Mouse (Mus musculus): ENCODE data around the gene Epn2.

Epn2 gene

DNA sequence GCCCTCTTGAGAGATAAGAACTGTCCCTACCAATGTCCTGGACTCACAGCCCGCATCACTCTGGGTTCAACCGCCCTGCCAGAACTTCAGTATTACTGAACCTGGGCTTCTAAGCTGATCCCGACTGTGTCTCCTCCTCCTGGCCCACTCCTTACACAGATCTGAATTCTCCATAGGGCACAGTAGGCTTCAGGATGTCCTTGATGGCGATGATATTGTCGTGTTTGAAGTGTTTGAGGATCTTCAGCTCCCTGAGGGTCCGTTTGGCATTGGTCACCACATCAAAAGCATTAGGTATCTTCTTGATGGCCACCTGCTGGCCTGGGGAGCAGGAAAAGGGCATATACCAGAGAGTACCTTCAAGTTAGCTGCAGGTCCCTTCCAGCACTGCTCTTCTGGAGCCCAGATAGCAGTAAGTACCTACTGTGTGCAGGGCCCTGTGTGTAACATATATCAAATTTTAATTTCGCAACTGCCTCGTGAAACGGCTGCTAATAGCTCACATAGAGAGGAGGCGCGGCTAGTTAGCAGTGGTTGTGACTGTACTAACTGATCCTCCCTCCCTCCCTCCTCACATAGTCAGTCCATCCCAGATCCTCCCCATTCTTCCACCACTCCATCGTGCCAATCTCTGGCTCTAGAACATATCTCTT lies 86.6 kb downstream of the Epn2 start:
- in situ Hi-C loops (cut with MboI, MseI) = no loop called here

DNA sequence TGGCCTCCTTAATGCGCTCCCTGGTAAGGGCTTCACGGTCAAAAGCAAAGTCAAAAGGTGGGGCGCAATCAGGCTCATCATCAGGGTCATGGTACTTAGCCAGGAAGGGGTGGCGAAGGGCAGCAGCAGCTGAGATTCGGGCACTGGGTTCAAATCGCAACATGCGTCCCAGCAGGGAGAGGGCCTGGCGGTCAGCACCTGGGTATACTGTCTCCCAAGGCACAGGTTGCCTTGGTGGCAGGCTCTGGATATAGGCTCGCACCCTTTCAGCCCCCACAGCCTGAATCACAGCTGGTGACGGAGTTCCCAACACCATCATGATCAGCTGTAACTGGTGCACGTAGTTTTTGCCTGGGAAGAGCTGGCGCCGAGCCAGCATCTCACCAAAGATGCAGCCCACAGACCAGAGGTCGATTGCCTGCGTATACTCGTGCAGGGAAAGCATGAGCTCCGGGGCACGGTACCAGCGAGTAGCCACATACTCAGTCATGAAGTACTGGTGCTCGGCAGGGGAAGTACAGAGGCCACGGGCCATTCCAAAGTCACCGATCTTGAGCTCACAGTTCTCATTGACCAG lies 88.5 kb downstream of the Epn2 start:
- in situ Hi-C loops (cut with MboI, MseI) = no loop called here

DNA sequence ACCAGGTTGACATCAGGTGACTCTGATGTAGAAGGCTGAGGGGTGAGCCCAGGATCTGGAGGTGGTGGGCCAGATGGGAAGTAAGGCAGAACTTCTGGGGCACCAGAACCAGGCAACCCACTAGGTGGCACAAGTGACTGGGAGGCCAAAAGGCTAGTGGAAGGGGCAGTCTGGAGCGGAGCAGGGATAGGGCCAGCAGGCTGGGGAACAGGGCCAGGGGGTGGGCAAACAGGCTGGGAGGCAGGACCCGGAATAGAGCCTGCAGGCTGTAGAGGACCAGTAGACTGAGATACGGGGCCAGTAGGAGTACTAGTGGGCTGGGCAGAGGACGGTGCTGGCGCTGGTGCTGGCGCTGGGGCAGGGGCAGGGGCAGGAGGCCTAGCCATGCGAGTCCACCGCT lies 89.6 kb downstream of the Epn2 start:
- in situ Hi-C loops (cut with MboI, MseI) = no loop called here

DNA sequence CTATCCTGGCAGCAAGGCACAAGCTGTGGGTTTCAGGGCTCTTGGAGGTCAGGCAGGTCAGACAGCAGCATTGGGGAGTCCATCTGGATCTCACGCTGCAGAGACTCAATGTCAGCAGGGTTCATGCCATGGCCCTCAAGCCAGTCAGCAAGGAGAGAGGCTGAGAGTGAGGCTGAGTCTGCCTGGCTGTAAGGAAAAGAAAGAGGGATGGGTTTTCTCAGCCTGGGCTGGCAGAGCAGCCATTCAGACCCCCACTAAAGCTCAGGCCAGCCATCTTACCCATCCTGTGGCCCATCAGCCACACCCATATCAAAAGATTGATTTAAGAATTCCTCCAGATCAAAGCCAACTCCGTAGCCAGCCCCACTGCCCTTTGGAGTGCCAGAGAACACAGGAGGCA lies 90.4 kb downstream of the Epn2 start:
- in situ Hi-C loops (cut with MboI, MseI) = no loop called here

GRCm38 (mm10) chr11:61487936-61488335 lies 91.6 kb downstream of the Epn2 start:
- in situ Hi-C loops (cut with MboI, MseI) = no loop called here

DNA sequence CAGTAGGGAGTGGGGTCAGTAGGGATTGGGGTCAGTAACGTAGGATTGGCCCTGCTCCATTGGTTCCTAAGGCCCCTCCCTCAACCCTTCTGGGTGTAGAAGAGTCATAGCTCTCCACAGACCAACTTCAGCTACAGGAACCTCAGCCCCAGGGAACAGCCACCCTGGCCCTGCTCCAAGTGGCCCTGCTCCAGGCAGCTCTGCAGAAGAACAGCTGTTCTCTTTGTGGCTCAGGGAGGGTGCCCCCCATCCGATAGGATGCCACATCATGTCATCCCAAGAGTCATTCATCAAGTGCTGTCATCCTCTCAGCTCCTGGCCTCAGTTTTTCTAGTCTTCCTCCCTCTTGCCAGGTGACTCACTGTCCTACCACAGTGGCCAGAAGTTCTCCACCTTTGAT lies 92.1 kb downstream of the Epn2 start:
- in situ Hi-C loops (cut with MboI, MseI) = no loop called here

DNA sequence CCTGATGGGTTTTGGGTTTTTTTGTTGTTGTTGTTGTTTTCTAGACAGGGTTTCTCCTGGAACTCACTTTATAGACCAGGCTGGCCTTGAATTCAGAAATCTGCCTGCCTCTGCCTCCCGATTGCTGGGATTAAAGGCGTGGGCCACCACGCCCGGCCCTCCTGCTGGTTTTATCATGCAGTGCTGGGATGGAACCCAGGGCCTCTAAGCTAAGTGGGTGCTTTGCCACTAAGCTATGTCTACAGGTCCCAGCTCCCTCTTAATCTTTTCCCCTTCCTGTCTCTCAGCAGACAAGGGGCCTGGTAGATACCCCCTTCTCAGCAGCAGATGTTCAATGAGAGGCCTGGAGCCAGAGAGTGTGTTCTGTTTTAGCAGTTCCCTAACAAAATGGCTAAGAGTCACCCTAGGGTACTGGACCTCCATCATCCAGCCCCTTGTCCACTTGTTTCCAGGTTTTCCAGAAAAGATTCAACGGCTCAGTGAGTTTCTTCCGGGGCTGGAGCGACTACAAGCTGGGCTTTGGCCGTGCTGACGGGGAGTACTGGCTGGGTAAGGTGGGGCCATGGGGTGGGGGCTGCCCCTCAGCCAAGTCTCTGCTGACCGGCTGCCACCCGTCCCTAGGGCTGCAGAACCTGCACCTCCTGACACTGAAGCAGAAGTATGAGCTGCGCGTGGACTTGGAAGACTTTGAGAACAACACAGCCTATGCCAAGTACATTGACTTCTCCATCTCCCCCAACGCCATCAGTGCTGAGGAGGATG lies 92.8 kb downstream of the Epn2 start:
- in situ Hi-C loops (cut with MboI, MseI) = no loop called here

DNA sequence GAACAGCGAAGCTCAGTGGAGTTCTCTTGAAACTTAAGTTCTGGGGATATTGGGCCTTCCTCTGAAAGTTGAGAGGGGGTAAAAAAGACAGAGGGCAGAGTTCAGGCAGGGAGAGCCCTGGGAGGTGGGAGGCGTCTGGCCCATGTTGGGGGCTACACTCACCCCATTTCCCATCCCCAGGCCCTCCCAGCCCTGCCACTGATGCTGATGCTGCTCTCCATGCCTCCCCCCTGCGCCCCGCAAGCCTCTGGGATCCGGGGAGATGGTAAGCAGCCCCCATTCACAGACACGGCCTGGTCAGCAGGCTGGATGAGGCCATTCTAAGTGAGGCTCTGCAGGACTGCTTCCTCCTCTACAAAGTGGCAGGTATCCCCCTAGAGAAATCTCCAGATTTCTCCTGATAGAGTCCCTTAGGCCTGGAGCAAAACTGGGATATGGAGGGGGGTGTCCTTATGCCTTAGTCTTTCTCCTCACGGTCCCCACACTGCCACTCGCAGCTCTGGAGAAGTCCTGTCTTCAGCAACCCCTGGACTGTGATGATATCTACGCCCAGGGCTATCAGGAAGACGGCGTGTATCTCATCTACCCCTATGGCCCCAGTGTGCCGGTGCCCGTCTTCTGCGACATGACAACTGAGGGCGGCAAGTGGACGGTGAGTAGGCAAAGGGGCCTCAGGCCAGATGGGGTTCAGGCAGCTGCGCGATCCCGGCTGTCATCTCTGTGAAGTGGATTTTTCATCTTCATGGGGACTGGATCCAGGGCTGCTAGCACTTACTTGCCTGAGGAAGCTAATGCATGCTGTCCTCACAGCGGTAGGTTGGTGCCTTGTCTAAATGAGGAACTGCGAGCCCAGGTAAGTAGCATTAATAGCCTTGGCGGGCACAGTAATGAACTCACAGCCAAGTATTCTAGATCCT lies 93.7 kb downstream of the Epn2 start:
- in situ Hi-C loops (cut with MboI, MseI) = no loop called here

GRCm38 (mm10) chr11:61484613-61485540 lies 94.6 kb downstream of the Epn2 start, which contains the start of gene Mfap4:
Gene Mfap4, plus strand, starts transcription at chr11:61485431.
- in situ Hi-C loops (cut with MboI, MseI) = no loop called here

GRCm38 (mm10) chr11:61484256-61484612 lies 95.3 kb downstream of the Epn2 start:
- in situ Hi-C loops (cut with MboI, MseI) = no loop called here

DNA sequence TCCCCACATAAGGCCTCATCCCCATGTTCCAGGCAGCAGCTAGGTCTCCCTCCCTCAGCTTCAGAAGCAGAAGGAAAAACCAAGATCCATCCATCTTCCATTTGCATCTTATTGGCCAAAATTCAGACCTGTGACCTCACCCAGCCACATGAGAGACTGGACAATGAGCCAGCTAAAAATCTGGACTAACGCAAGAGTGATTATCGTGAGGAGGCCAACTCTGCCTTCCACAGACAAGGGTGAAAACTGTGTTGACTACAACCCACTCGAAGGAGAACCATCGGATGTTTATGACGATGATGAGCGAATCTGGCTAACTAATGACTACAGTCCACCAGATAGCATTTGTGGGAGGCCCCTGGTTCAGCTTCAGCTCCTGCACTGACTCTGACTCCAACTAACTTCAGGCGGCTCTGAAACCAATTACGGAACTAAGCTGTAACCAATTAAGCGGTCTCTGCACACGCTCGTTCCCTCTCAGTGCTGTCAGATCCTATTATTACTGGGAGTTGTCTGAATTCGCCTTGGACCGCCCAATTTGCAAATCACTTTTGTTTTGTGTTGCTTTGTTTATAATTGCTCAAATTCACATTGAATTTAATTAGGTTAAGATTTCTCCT lies 96.2 kb downstream of the Epn2 start:
- in situ Hi-C loops (cut with MboI, MseI) = no loop called here

DNA sequence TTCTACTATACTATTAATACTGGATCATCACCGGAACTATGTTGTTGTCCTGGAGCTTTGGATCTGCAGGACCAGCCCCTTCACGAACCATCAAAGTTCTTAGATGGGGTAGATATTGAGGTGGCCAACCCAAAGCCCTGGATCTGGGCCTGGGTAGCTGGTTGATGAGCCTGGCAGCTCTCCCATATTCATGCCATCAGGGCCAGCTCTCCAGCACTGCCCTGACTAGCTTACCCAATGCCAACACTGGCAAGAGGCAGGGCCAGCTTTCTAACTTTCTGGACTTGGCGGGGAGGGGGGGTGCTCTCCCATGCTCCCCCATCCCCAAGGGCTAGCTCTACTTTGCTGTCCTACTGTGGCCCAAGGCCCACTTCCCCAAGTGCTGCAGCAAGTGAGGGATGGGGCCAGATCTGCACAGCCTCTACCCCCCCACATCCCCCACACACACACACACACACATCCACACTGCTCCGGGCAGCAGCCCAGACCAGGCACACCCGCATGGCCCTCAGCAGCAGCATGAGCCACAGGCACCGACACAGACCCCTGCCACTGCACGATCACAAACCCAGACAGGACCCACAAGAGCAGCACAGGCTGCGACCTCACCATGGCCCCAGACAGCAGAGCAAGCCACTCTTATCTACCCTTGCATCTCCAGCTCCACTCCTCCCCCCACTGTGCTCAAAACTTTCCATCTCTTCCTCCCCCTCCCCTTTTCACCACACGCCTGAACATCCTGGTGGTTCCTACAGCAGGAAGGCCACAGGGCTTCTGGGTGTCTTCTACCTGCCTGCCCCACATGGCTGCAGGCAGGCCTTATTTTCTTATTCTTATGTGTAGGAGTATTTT lies 98.0 kb downstream of the Epn2 start:
- in situ Hi-C loops (cut with MboI, MseI) = no loop called here

GRCm38 (mm10) chr11:61478788-61479187 lies 100.7 kb downstream of the Epn2 start:
- in situ Hi-C loops (cut with MboI, MseI) = no loop called here

DNA sequence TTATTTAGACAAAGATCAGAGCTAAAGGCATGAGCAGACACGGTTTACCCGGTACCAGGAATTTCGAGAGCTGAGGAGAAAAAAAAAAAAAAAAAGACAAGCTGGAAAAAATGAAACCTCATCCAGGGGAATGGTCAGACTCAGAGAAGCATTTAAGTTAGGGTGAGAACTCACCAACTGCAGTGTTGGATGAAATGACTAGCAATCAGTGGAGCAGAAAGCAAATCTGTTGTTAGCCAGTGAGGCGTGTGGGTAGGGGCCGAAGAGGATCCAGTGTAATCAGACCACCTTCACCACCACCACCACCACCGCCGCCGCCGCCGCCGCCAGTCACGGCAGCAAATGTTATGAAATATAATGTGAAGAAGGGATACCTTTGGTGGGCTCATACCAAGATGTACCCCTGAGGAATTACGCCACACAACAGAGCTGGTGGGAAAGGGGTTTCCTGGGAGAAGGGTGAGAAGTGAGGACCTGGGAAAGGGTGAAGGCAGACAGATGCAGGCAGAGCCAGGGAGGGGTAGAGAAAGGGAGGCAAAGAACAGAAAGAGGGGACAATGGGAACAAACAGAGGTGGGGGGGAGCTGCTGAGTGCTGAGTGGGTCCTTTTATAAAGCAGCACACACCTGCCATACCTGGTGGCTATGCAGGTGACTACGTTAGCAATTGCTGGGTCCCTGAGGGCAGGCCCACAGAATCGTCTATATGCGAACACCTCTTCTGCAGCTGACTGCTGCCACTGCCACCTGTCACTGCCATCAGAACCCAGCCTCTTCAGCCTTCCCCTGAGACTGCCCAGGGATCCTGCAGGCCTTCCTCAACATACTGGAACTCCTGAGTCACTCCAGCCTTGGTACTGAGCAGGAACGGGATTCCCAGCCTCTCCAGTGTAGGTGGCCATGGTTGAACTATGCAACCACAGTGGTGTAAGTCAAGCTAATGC lies 101.7 kb downstream of the Epn2 start:
- in situ Hi-C loops (cut with MboI, MseI) = no loop called here

DNA sequence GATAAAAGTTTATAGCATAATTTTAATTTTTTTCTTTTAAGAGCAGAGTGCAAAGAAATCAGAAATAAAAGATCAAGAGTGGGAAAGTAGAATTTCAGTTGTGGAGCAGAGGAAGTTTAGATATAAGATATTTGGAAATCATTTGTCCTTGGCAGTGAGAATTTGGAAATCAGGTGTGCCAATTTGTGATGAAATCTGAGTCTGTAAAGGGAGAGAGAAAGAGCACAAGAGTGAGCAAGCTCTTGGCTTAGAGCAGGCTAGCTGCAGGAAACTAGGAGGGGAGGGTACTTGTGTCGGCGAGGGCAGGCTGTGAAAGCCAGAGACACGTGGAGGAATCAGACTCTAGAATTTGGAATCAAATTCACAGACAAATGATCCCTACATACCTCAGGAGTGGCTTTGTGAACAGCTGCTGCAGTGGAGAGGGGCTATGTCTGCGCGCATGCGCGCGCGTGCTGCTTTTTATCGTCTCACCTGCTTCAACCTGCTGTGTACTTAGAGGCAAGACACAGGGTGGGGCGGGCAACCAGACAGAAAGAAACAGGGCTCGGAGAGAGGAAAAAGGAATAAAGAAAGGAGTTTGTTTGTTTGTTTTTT lies 102.6 kb downstream of the Epn2 start:
- in situ Hi-C loops (cut with MboI, MseI) = no loop called here

GRCm38 (mm10) chr11:61473630-61474029 lies 105.9 kb downstream of the Epn2 start:
- in situ Hi-C loops (cut with MboI, MseI) = no loop called here

DNA sequence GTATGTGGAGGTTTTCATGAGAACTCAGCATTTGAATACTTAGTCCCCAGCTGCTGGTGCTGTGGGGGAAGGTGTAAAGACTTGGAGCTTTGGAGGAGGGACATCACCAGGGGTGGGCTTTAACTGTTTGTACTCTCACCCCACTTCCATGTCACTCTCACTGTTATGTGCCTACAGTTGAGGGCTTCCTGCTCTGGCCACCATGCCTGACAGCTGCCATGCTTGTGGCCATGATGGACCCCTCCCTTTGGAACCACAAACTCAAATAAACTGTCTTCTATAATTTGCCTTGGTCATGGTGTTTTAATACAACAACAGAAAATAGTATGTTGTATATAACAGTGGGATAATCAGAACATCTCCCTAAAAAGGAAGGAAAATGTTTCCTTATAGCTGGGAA lies 108.6 kb downstream of the Epn2 start:
- in situ Hi-C loops (cut with MboI, MseI) = no loop called here
